In genomic region chr8:107974451-107974850, GRCm38 (mm10) we compare ENCODE assay signal across 16 mouse cellular contexts.
"Had no signal": no experiment of that assay in that cellular context is flagged by ENCODE, and none has a peak within 500 bp of the region (broad histone marks: within the 10 kb centered on the region; RNA-seq: fewer than 3 reads in every experiment).

No protein-coding gene starts in this region.

- H3K9ac ChIP-seq: liver, embryonic 13.5 days; liver, postnatal 0 days; lung, embryonic 15.5 days; midbrain, embryonic 15.5 days; neural tube, embryonic 12.5 days had no signal

- H3K27me3 ChIP-seq: liver, embryonic 13.5 days; lung, embryonic 15.5 days; megakaryocyte, embryonic 14.5 days; midbrain, embryonic 15.5 days had no signal

- H3K36me3 ChIP-seq: liver, embryonic 13.5 days; lung, embryonic 15.5 days; midbrain, embryonic 15.5 days; neural tube, embryonic 12.5 days had no signal

- ATAC-seq: liver, postnatal 0 days; midbrain, embryonic 15.5 days had no signal

- H3K27ac ChIP-seq: liver, embryonic 13.5 days; lung, embryonic 15.5 days; macrophage; midbrain, embryonic 15.5 days; neural tube, embryonic 12.5 days had no signal

- H3K9me3 ChIP-seq: liver, embryonic 13.5 days; lung, embryonic 15.5 days; megakaryocyte, embryonic 14.5 days; midbrain, embryonic 15.5 days; neural tube, embryonic 12.5 days had no signal

- H3K4me3 ChIP-seq: liver, embryonic 13.5 days; lung, embryonic 15.5 days; megakaryocyte, embryonic 14.5 days; midbrain, embryonic 15.5 days; neural tube, embryonic 12.5 days had no signal

- DNase-seq: kidney, adult 11 months; kidney, postnatal 14 days; liver; liver, embryonic 13.5 days; liver, postnatal 0 days; lung, postnatal 14 days; right cerebral cortex, postnatal 4 days; spleen, adult 18-20 months; thymus, adult 18-20 months; thymus, postnatal 25 days had no signal

- H3K4me1 ChIP-seq: liver, embryonic 13.5 days; lung, embryonic 15.5 days; megakaryocyte, embryonic 14.5 days; midbrain, embryonic 15.5 days; neural tube, embryonic 12.5 days had no signal

- H3K4me2 ChIP-seq: liver, embryonic 13.5 days; lung, embryonic 15.5 days; midbrain, embryonic 11.5 days; midbrain, embryonic 15.5 days; neural tube, embryonic 12.5 days had no signal
